Comparison of ENCODE assay signal across 11 mouse cellular contexts in the genomic region with DNA sequence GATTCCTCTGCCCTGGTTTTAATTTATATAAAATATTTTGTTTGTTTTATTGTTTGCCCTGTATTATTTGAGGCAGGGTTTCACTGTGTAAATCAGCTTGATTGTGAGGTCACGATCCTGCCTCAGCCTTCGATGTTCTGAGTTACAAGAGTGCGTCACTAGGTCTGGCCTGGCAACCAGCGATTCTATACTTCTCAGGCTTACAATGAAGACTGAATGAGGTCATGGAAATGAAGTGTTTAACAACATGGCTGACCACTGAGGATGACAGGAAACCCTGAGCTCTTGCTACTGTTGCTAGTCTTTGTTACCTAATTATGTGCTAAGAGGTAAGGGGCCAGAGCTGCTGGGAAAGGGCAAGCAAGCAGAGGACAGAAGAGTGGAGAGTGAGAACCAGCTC. TPM values are rescaled to one million over a fixed set of nuclear protein-coding genes. Genes with fewer than 3 reads are reported as not detected.
DNase-seq lines count a peak whose midpoint lies in the region; ATAC-seq and TF ChIP-seq lines count a peak whose summit lies in the region.
"Had no signal": no experiment of that assay in that cellular context is flagged by ENCODE, and none has a peak within 500 bp of the region (broad histone marks: within the 10 kb centered on the region; RNA-seq: fewer than 3 reads in every experiment).

A gene (plus strand): TSS at position 197 of the 400 bp plus-strand sequence.

- no peak for ATAC-seq in hematopoietic stem cell, adult 5-6 weeks (replicated peaks in 1 of 2; ENCODE audit: insufficient read depth in 1 of 2, low FRiP score in 2 of 2, low TSS enrichment in 1 of 2, low read depth in 1 of 2, poor library complexity in 2 of 2, severe bottlenecking in 2 of 2)
- ATAC-seq in lung, postnatal 0 days, result no peak

- no peaks in the 10 kb centered on the region for H3K27me3 ChIP-seq in lung, postnatal 0 days (replicated peaks; ENCODE audit: insufficient read depth, low read length)

- H3K4me3 ChIP-seq in lung, postnatal 0 days (ENCODE audit: low read depth, low read length), result no peak within 1 kb of the TSS

- no peak for TF ChIP-seq CTCF in lung, postnatal 0 days (IDR thresholded peaks at IDR 0.05)

- no peaks in the 10 kb centered on the region for H3K9me3 ChIP-seq in lung, postnatal 0 days (ENCODE audit: low read length)

- no peaks in the 10 kb centered on the region for H3K4me1 ChIP-seq in lung, postnatal 0 days (ENCODE audit: insufficient read depth, low read depth, low read length)

- WGBS in lung, postnatal 0 days, result 81% methylated on average over 4 of the region's 4 CpGs

- H3K9ac ChIP-seq in lung, postnatal 0 days (replicated peaks; ENCODE audit: low read depth), result no peak within 1 kb of the TSS

- TF ChIP-seq EP300 in lung, postnatal 0 days (IDR thresholded peaks at IDR 0.05), result no peak

- no peaks in the 10 kb centered on the region for H3K36me3 ChIP-seq in lung, postnatal 0 days (ENCODE audit: insufficient read depth, low read length)

- H3K4me2 ChIP-seq in lung, postnatal 0 days (replicated peaks; ENCODE audit: low read depth, low read length), result no peak within 1 kb of the TSS

- H3K27ac ChIP-seq in lung, postnatal 0 days (ENCODE audit: low read length), result no peak within 1 kb of the TSS

- DNase-seq in heart, adult 11 months, result peak; percentile 14
- no peak for DNase-seq in heart, adult 8-10 months (ENCODE audit: low spot score)
- peak; percentile 22 for DNase-seq in thymus, postnatal 4 days
- DNase-seq in thymus, postnatal 25 days, result no peak
- DNase-seq in natural killer cell, adult 2 months (ENCODE audit: low spot score in 2 of 2), result no peak
- DNase-seq in lung, postnatal 0 days (ENCODE audit: low spot score), result no peak
- DNase-seq in right cerebral cortex, adult 18-20 months, result no peak
- DNase-seq: embryo, embryonic 11 days; kidney, adult 8-10 months; left cerebral cortex, postnatal 4 days had no signal

RNA-seq across cellular contexts. Expression of the gene that starts here (rescaled TPM):
- 1 to 10 TPM; 5.8 to 8.3 (median 7.4) TPM for total RNA-seq in heart, adult 8-10 months (2022)
- total RNA-seq in hematopoietic stem cell, adult 5-6 weeks (2017), result 6.8 and 11.2 TPM in 2 replicates
- 6.7 and 6.8 TPM in 2 replicates for polyA plus RNA-seq in lung, postnatal 0 days (2015; fragmentation: Nextera tagmentation; extraction: Ambion mirVana)

Comparison
In these comparisons a context has a peak if more than half of its experiments do, and no peak if none do; other contexts are left out.
1. DNase-seq: peak in heart, adult 11 months (single experiment) and thymus, postnatal 4 days (single experiment); none in heart, adult 8-10 months (single experiment), thymus, postnatal 25 days (single experiment), natural killer cell, adult 2 months (0 of 2), lung, postnatal 0 days (single experiment) and right cerebral cortex, adult 18-20 months (single experiment).